Mouse (Mus musculus): Measurements from ENCODE around the gene Gm20605. TPM values are rescaled to one million over a fixed set of nuclear protein-coding genes. Genes with fewer than 3 reads are reported as not detected.

Gm20605 gene
- total and polyA plus RNA-seq, 2 experiments from 2014 or later: 2.4 to 6.1 TPM

DNA sequence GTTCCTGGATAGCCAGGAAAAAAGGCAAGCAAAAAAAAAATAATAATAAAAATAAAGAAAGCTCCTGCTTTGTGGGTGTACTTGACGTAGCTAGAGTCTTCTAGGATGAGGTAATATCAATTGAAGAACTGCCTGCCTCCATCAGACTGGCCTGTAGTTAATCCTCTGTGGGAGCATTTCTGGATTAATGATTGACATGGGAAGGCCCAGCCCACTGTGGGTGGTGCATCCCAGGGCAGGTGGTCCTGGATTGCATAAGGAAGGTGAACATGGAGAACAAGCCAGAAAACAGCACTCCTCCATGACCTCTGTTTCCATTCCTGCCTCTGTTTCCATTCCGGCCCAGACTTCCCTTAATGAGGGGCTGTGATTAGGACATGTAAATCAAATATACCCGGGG is 49.8 kb downstream of the Gm20605 start:
- Histone ChIP-seq H3K4me1 (ENCODE audit: insufficient read depth) (peaks cover 11% of the 10 kb centered on the region), H3K36me3 (ENCODE audit: insufficient read depth) (0 out of 2 replicates have a peak, but pooled peaks cover 3% of the 10 kb centered on the region), H3K4me2 (ENCODE audit: low read depth) (no peak overlapping the region), H3K9ac (no peak overlapping the region), H3K27ac (ENCODE audit: low read depth, low read length) (no peak overlapping the region), H3K27me3 (ENCODE audit: insufficient read depth, low read length) (no peaks in the 10 kb centered on the region), H3K4me3 (ENCODE audit: low read depth, low read length) (no peak overlapping the region), H3K9me3 (ENCODE audit: low read length) (no peaks in the 10 kb centered on the region)
- DNase-seq (no peak), ATAC-seq (no peak)
- no peak for TF ChIP-seq CTCF (IDR thresholded peaks at IDR 0.05; ENCODE audit: low read depth)
- 77% methylated on average over 3 of the region's 3 CpGs for WGBS

DNA sequence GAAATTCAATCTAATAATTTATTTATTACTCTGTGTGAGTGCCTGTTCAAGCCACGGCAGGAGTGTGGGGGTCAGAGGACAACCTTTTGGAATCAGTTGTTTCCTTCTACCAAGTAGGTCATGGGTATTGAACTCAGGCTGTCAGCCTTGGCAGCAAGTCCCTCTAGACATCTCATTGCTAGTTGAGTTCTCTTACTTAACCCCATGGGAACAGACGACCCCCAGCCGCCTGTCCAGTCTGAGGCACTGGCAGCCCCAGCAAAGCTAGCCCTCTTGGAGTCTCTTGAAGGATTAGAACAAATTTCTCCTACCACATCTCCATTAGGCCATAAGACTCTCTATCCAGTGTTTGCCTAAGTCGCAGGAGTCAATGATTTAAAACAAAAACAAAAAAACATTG is 50.8 kb downstream of the Gm20605 start:
- H3K9ac ChIP-seq: no peak overlapping the region
- H3K27ac ChIP-seq (ENCODE audit: low read depth, low read length): no peak overlapping the region
- no peak for TF ChIP-seq CTCF (IDR thresholded peaks at IDR 0.05; ENCODE audit: low read depth)
- no peak overlapping the region for H3K4me3 ChIP-seq (ENCODE audit: low read depth, low read length)
- H3K9me3 ChIP-seq (ENCODE audit: low read length): no peaks in the 10 kb centered on the region
- ATAC-seq (no peak), DNase-seq (no peak)
- 0 out of 2 replicates have a peak, but pooled peaks cover 3% of the 10 kb centered on the region for H3K36me3 ChIP-seq (ENCODE audit: insufficient read depth)
- 80% methylated on average over 4 of the region's 4 CpGs for WGBS
- no peak overlapping the region for H3K4me2 ChIP-seq (ENCODE audit: low read depth)
- H3K27me3 ChIP-seq (ENCODE audit: insufficient read depth, low read length): no peaks in the 10 kb centered on the region
- H3K4me1 ChIP-seq (ENCODE audit: insufficient read depth): peaks cover 11% of the 10 kb centered on the region

DNA sequence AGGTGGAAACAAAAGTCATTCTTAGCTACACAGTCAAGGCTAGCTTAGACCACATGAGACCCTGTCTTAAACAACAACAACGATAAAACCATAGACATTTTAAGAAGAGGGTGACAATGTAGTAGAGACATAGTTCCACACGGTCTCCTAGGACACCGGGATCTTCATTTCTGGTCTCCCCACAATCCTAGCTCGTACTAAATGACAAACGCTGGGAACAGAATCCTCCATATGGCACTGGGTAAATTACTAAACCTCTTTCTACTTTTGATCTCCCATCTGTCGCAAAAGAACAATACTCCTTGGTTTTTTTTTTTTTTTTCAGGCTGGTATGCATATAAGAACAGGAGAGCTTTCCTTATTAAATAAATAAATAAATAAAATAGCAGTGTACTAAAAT is 53.6 kb downstream of the Gm20605 start:
- H3K36me3 ChIP-seq (ENCODE audit: insufficient read depth): no peaks in the 10 kb centered on the region
- no peak for TF ChIP-seq CTCF (IDR thresholded peaks at IDR 0.05; ENCODE audit: low read depth)
- ATAC-seq: no peak
- peaks cover 11% of the 10 kb centered on the region for H3K4me1 ChIP-seq (ENCODE audit: insufficient read depth)
- no peak for DNase-seq
- no peak overlapping the region for H3K27ac ChIP-seq (ENCODE audit: low read depth, low read length)
- peak overlapping the region; percentile 73; the same call in 1 of the 2 replicates for H3K4me3 ChIP-seq (ENCODE audit: low read depth, low read length)
- peak overlapping the region; percentile 2; the same call in 1 of the 2 replicates for H3K9ac ChIP-seq
- H3K4me2 ChIP-seq (ENCODE audit: low read depth): peak overlapping the region; percentile 86
- no peaks in the 10 kb centered on the region for H3K9me3 ChIP-seq (ENCODE audit: low read length)
- no peaks in the 10 kb centered on the region for H3K27me3 ChIP-seq (ENCODE audit: insufficient read depth, low read length)
- 49% methylated on average over 6 of the region's 6 CpGs for WGBS

DNA sequence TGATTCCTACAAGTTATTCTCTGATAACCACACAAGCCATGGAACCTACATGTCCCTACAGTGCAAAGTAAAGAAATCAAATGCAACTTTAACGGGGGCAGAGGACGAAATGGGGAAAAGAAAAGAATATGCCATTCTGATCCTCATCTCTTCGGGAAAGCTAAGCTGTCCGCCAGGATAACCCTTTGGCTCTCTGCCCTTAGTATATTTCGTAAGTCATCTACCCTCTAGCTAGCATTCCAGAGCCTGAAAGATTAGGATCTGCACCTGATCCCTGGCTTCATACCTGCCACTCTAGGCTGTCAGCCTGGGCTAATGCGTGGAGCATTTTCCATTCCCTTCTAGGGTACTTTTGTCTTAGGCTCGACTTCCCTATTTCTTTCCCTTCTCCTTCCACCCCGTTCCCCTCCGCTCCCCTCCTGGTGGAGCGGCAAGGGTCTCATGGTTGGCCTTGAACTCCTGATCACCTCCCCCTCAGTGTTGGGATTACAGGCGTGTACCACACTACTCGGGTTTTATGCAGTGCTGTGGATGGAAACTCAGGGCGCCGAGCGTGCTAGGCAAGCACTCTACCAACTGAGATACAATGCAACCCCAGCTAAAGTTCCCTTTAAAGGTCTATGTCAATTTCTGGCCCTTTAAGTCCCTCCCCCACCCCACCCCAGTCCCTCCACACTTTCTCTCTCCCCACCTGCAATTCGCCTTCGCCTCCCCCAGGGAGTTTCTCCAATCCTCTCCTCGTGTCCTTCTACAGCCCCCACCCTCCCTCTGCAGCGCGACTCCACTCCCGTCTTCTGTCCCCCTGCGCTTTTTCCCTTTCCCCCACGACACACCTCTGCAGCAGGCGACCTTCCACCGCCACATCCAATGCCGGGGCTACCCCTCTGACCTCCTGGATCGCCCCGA is 54.7 kb downstream of the Gm20605 start:
- Histone ChIP-seq H3K4me1 (ENCODE audit: insufficient read depth) (peaks cover 11% of the 10 kb centered on the region), H3K36me3 (ENCODE audit: insufficient read depth) (no peaks in the 10 kb centered on the region), H3K4me2 (ENCODE audit: low read depth) (peak overlapping the region; percentile 86), H3K4me3 (ENCODE audit: low read depth, low read length) (peak overlapping the region; percentile 73), H3K27ac (ENCODE audit: low read depth, low read length) (peak overlapping the region; percentile 71), H3K9ac (peak overlapping the region; percentile 52), H3K9me3 (ENCODE audit: low read length) (no peaks in the 10 kb centered on the region), H3K27me3 (ENCODE audit: insufficient read depth, low read length) (no peaks in the 10 kb centered on the region)
- no peak for ATAC-seq
- WGBS: 7% methylated on average over 28 of the region's 28 CpGs
- TF ChIP-seq CTCF (IDR thresholded peaks at IDR 0.05; ENCODE audit: low read depth): no peak; the same call in 1 of the 2 replicates
- peak; percentile 22 for DNase-seq

DNA sequence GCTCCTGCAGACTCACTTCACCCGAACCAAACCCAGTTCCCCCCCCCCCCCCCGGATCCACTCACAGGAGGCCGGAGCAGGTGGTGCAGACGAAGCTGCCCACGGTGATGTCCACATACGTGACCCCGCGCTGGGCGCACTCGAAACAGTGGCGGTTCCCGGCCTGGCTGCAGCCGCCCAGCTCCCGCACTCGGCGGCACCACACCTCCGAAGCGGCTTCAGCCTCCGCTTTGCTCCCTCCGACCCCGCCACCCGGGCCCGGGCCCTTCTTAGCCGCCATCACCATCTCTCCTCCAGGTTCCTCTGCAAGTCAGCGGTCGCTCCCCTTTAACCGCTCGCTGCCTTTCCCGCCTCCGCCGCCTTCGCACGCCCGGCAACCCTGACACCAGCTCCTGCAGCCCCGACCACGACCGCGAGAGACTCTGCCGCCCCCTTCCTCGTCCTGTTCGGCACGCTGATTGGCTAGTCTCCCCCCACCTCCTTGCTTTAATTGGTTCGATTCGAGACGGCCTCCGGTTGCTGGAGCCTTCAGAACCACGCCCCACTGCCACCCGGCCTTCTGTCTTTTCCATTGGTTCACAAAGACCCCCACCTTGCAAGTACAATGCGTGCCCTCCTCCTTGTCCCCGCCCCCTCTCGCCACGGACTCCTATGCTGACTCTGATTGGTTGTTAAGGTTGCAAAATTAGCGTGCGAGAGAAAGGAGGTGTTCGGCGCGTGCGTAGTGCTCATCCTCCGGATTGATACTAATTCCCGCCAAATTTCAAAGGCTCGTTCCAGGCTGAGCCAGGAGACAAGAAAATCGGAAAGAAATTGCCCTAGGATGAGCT is 55.5 kb downstream of the Gm20605 start, which contains the start of gene Agfg2:
Agfg2 (minus strand) TSS at position 433 of the 830 bp plus-strand sequence.
- peak within 1 kb of the TSS; percentile 73 for H3K4me3 ChIP-seq (ENCODE audit: low read depth, low read length)
- peak within 1 kb of the TSS; percentile 52 for H3K9ac ChIP-seq
- TF ChIP-seq CTCF (IDR thresholded peaks at IDR 0.05; ENCODE audit: low read depth): peak; percentile 51
- H3K4me1 ChIP-seq (ENCODE audit: insufficient read depth): peaks cover 11% of the 10 kb centered on the region
- peak; percentile 99 for ATAC-seq
- no peaks in the 10 kb centered on the region for H3K9me3 ChIP-seq (ENCODE audit: low read length)
- no peaks in the 10 kb centered on the region for H3K36me3 ChIP-seq (ENCODE audit: insufficient read depth)
- under 1% methylated on average over 61 of the region's 62 CpGs for WGBS
- H3K27me3 ChIP-seq (ENCODE audit: insufficient read depth, low read length): no peaks in the 10 kb centered on the region
- DNase-seq: peak; percentile 98
- peak within 1 kb of the TSS; percentile 71 for H3K27ac ChIP-seq (ENCODE audit: low read depth, low read length)
- H3K4me2 ChIP-seq (ENCODE audit: low read depth): peak within 1 kb of the TSS; percentile 86

DNA sequence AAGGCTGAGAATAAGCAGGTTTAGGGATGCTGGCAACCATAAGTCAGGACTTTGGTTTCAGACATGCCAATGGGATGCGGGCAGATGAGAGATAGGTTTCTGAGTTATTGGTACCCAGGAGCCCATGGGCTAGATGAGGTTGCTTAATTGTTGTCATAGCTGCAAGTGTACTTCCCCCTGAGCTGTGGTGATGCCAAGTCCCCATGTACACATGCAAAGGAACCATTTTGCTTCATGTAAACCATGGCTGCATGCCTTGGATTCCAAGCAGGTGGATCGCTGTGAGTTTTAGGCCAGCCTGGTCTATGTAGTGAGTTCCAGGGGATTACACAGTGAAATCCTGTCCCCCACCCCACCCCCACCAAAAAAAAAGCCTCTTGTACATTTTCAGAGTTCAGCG is 56.7 kb downstream of the Gm20605 start:
- Histone ChIP-seq H3K27me3 (ENCODE audit: insufficient read depth, low read length) (no peaks in the 10 kb centered on the region), H3K36me3 (ENCODE audit: insufficient read depth) (no peaks in the 10 kb centered on the region), H3K27ac (ENCODE audit: low read depth, low read length) (no peak overlapping the region), H3K4me1 (ENCODE audit: insufficient read depth) (peaks cover 11% of the 10 kb centered on the region), H3K9ac (no peak overlapping the region), H3K4me3 (ENCODE audit: low read depth, low read length) (no peak overlapping the region), H3K4me2 (ENCODE audit: low read depth) (no peak overlapping the region), H3K9me3 (ENCODE audit: low read length) (no peaks in the 10 kb centered on the region)
- WGBS: 98% methylated on average over 3 of the region's 3 CpGs
- DNase-seq (no peak), ATAC-seq (no peak)
- no peak for TF ChIP-seq CTCF (IDR thresholded peaks at IDR 0.05; ENCODE audit: low read depth)

Measured in forebrain, postnatal 0 days (tissue).